Mouse (Mus musculus): ENCODE measurements around the gene Gm12185. TPM values are rescaled to one million over a fixed set of nuclear protein-coding genes. Genes with fewer than 3 reads are reported as not detected.
"Not testable (repeated sequence)": the region's sequence is repeated elsewhere in the genome, so short reads cannot be mapped to it uniquely, and the experiment has no call there.

Gene Gm12185
- polyA plus RNA-seq, 1 experiment from 2014 or later: not detected

DNA sequence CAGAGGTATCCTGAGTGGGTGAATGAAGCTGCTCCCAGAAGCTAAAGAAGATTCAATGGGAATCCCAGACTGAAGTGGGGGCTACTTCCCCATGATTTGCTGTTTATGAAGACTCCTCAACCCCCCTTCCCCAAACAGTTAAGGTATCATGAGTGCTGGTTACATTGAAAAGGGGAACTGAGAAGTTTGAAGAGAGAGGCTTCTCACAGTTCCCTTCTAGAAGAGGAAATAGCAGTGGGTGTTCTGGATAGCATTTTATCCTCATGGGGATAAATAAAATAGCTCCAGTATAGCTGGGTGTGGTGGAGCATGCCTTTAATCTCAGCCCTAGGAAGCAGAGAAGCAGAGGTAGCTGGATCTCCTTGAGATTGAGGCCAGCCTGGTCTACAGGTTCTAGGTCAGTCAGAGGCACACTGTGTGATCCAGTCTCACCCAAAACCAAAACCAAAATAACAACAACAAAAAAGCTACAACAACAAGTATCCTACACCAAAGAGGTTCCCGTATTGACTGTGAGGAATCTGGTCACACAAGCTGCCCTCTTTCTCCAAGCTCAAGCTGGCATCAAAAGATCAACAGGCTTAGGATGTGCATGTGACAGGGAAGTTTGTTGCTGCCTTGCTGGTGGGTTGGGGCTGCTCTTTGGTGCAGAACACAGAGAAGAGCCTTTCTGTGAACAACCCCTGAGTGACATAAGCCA, 13.6 kb downstream of the Gm12185 start, which contains the start of gene Olfr56:
TSS of gene Olfr56 (plus strand) at position 650 of the 700 bp plus-strand sequence.
- not testable (repeated sequence) for H3K9me3 ChIP-seq, H3K4me2 ChIP-seq
- WGBS: no CpG with 5 or more reads among the region's 1 CpGs

GRCm38 (mm10) chr11:48974686-48975085, 17.3 kb downstream of the Gm12185 start:
- not testable (repeated sequence) for H3K36me3 ChIP-seq; H3K4me1 ChIP-seq (replicated peaks); H3K27me3 ChIP-seq; ATAC-seq (ENCODE audit: insufficient number of reproducible peaks, insufficient read depth, low FRiP score, low TSS enrichment, low read depth); H3K4me2 ChIP-seq; H3K27ac ChIP-seq; H3K9ac ChIP-seq (replicated peaks); H3K9me3 ChIP-seq; H3K4me3 ChIP-seq (replicated peaks)
- whole genome bisulfite sequencing: no CpG with 5 or more reads among the region's 1 CpGs

More for the DNA sequence above, 13.6 kb downstream of the Gm12185 start, which contains the start of gene Olfr56:
- not testable (repeated sequence) for H3K4me3 ChIP-seq (replicated peaks); ATAC-seq (ENCODE audit: insufficient number of reproducible peaks, insufficient read depth, low FRiP score, low TSS enrichment, low read depth); H3K27ac ChIP-seq; H3K9ac ChIP-seq (replicated peaks); H3K4me1 ChIP-seq (replicated peaks); H3K27me3 ChIP-seq; H3K36me3 ChIP-seq

DNA sequence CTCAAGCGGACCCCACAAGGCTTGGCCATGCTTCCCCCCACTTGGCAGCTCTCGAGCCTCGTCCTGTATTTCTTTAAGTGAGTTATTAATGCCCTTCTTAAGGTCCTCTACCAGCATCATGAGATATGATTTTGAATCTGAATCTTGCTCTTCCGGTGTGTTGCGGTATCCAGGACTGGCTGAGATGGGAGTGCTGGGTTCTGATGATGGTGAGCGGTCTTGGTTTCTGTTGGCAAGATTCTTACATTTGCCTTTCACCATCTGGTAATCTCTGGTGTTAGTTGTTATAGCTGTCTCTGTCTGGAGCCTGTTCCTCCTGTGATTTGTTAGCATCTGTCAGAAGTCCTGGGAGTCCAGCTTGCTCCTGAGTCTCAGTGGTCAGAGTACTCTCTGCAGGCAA, 45.9 kb downstream of the Gm12185 start, which contains the start of gene Psme2b:
TSS of gene Psme2b (minus strand) at position 101 of the 400 bp plus-strand sequence.
- not testable (repeated sequence) for ATAC-seq (ENCODE audit: insufficient number of reproducible peaks, insufficient read depth, low FRiP score, low TSS enrichment, low read depth); H3K4me1 ChIP-seq (replicated peaks); H3K27ac ChIP-seq; H3K4me2 ChIP-seq; H3K36me3 ChIP-seq; H3K9ac ChIP-seq (replicated peaks); H3K27me3 ChIP-seq; H3K4me3 ChIP-seq (replicated peaks); H3K9me3 ChIP-seq
- WGBS: 94% methylated on average over 6 of the region's 6 CpGs

DNA sequence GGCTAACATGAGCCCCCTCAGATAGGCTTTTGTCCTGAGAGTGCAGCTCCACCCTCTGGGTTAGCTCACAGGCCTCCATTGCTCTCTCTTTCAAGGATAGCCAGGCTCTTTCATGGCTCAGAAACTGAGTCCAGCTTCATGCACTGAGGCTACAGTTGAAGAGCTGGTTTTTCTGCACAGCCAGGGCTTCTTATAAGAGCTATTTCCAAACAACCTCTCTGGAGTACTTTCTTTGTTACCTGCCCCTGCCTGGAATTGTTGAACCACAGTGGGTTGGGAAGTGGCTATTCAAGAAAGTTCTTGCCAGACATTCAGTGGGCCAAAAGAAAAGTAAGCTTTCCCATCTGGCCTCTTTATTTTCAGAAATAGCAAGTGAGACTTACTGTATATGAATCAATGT, 52.7 kb downstream of the Gm12185 start:
- H3K27ac ChIP-seq; H3K4me2 ChIP-seq; H3K27me3 ChIP-seq; H3K4me1 ChIP-seq (replicated peaks); ATAC-seq (ENCODE audit: insufficient number of reproducible peaks, insufficient read depth, low FRiP score, low TSS enrichment, low read depth); H3K36me3 ChIP-seq; H3K9ac ChIP-seq (replicated peaks); H3K9me3 ChIP-seq; H3K4me3 ChIP-seq (replicated peaks): not testable (repeated sequence)

DNA sequence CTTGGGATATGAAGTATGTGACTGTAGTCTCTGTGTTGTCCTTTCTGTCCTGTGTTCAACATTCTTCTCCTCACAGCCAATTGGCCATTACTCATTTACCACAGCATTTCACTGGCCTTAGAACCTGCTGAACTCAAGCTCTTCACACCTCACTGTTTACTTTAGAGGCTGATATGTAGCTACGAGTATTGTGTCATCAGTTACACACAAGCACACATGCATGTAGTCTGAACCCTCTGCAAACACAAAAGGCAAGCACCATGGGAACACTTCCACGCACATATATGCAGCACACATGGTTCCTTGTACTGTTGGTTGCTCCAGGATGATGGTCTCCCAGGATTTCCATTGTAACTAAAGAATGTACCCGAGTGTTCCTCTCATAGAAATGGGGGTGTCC, 56.7 kb downstream of the Gm12185 start:
- not testable (repeated sequence) for H3K4me2 ChIP-seq; H3K4me1 ChIP-seq (replicated peaks); ATAC-seq (ENCODE audit: insufficient number of reproducible peaks, insufficient read depth, low FRiP score, low TSS enrichment, low read depth); H3K36me3 ChIP-seq; H3K4me3 ChIP-seq (replicated peaks); H3K27me3 ChIP-seq; H3K27ac ChIP-seq; H3K9ac ChIP-seq (replicated peaks); H3K9me3 ChIP-seq
- no CpG with 5 or more reads among the region's 3 CpGs for WGBS

DNA sequence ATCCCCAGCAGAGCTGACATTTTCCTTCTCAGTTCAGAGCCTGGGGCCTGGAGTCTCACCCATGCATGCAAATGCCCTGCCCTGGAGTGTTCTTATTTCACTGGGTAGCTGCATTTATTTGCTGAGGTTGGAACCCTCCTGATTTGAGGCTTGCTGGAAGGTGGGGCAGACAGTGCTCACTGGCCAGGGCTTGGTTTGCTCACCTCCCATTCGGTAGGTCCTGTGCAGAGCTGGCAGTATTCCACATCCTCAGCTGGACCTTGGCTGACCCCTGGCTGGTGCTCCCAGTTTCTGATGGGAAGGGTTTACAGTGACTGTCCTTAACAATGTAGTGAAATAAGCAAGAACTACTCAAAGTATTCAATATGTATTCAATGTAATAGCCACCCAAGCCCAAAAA, 58.1 kb downstream of the Gm12185 start:
- H3K36me3 ChIP-seq; ATAC-seq (ENCODE audit: insufficient number of reproducible peaks, insufficient read depth, low FRiP score, low TSS enrichment, low read depth); H3K4me3 ChIP-seq (replicated peaks); H3K27me3 ChIP-seq; H3K9me3 ChIP-seq; H3K4me1 ChIP-seq (replicated peaks); H3K4me2 ChIP-seq; H3K9ac ChIP-seq (replicated peaks); H3K27ac ChIP-seq: not testable (repeated sequence)
- WGBS: 80% methylated on average over 1 of the region's 1 CpGs

- not testable (repeated sequence) for ATAC-seq (ENCODE audit: insufficient number of reproducible peaks, insufficient read depth, low FRiP score, low TSS enrichment, low read depth); H3K9ac ChIP-seq (replicated peaks); H3K4me1 ChIP-seq (replicated peaks); H3K4me2 ChIP-seq; H3K27ac ChIP-seq; H3K9me3 ChIP-seq; H3K4me3 ChIP-seq (replicated peaks); H3K36me3 ChIP-seq; H3K27me3 ChIP-seq
- WGBS: 85% methylated on average over 1 of the region's 1 CpGs
Measured at GRCm38 (mm10) chr11:48933422-48933821, 58.6 kb downstream of the Gm12185 start.

DNA sequence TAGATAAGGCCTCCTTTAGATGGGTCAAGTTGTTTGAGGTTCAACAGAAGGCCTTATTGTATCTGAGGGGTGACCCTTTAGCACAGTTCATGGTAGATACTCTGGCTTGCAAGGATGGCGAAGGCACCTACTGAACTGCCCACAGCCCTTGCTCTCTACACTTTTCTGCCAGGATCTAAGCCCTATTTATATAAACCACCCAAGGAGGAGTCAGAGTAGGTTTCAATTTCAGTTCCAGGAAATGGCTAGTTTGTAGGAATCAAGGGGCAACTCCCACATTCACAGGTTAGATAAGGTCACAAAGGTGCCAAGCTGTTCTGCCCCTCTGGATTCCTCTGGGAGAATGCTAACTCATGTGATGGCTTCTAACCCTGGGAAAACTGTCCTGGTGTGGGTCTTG, 64.0 kb downstream of the Gm12185 start:
- H3K36me3 ChIP-seq; H3K27me3 ChIP-seq; H3K4me3 ChIP-seq (replicated peaks); H3K9me3 ChIP-seq; ATAC-seq (ENCODE audit: insufficient number of reproducible peaks, insufficient read depth, low FRiP score, low TSS enrichment, low read depth); H3K4me1 ChIP-seq (replicated peaks); H3K4me2 ChIP-seq; H3K9ac ChIP-seq (replicated peaks); H3K27ac ChIP-seq: not testable (repeated sequence)
- WGBS: 91% methylated on average over 1 of the region's 1 CpGs

DNA sequence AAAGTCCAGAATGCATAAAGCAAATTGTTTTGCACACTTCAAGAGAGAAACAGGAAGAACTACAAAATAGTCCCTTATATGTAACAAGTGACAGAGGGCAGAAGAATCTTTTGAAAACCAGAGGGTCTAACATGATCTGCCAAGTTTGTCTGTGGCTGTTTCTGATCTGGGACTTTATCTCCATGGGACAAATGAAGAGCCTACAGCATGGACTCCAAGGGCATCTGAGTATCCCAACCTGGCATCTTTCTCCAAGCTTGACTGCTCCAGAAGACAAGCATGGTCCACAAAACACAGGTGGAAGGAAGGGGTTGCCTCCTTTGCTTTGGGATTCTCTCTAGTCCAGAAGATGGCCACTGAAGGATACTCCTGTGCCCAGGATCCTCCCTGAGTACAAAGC, 65.6 kb downstream of the Gm12185 start:
- H3K27ac ChIP-seq; H3K36me3 ChIP-seq; H3K4me2 ChIP-seq; H3K4me3 ChIP-seq (replicated peaks); H3K27me3 ChIP-seq; ATAC-seq (ENCODE audit: insufficient number of reproducible peaks, insufficient read depth, low FRiP score, low TSS enrichment, low read depth); H3K9me3 ChIP-seq; H3K9ac ChIP-seq (replicated peaks); H3K4me1 ChIP-seq (replicated peaks): not testable (repeated sequence)

DNA sequence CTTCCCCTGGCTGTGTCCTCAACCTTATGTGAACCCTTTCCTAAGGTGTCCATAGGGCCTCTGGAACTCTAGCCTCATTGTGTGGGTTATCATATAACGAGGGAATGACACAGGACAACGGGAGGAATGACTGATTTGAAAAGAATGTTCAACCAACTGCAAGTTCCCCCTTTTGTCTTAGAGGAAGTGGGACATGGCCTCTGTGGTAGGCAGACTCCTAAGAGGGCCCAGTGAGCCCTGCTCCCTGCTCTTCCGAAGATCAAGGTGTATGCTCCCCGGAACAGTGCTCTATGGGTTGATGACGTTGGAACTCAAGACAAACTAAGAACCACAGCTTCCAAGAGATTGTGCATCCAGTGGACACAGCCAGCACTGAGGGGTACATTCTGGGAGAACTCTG, 68.2 kb downstream of the Gm12185 start:
- 85% methylated on average over 5 of the region's 5 CpGs for WGBS
- ATAC-seq (ENCODE audit: insufficient number of reproducible peaks, insufficient read depth, low FRiP score, low TSS enrichment, low read depth); H3K4me2 ChIP-seq: not testable (repeated sequence)

DNA sequence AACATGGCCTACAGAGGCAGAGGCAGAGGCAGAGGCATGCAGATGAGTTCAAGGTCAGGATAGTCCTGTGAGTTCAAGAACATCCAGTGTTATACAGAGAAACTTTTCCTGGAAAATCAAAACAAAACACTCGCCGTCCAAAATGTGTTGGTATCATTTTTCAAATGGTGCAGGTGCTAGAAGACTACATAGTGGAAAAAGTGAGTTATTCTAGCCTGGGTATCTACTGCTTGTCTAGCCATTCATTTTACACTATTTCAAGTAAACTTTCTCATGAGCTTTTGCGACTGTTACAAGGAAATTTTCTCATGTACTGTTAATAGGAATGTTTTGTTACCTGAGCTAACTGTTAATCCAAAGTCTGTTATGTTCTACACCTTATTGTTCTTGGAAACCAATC, 73.6 kb downstream of the Gm12185 start:
- Histone ChIP-seq H3K4me1 (replicated peaks) (no peaks in the 10 kb centered on the region), H3K27ac (no peak overlapping the region), H3K36me3 (no peaks in the 10 kb centered on the region), H3K9ac (replicated peaks) (no peak overlapping the region), H3K27me3 (no peaks in the 10 kb centered on the region), H3K4me2 (no peak overlapping the region), H3K4me3 (replicated peaks) (no peak overlapping the region), H3K9me3 (no peaks in the 10 kb centered on the region)
- 87% methylated on average over 3 of the region's 3 CpGs for WGBS
- ATAC-seq (ENCODE audit: insufficient number of reproducible peaks, insufficient read depth, low FRiP score, low TSS enrichment, low read depth): no peak

More for the DNA sequence above, 68.2 kb downstream of the Gm12185 start:
- not testable (repeated sequence) for H3K4me1 ChIP-seq (replicated peaks); H3K9ac ChIP-seq (replicated peaks); H3K27ac ChIP-seq; H3K36me3 ChIP-seq; H3K4me3 ChIP-seq (replicated peaks); H3K9me3 ChIP-seq; H3K27me3 ChIP-seq

- H3K4me1 ChIP-seq (replicated peaks): no peaks in the 10 kb centered on the region
- no peaks in the 10 kb centered on the region for H3K27me3 ChIP-seq
- H3K9me3 ChIP-seq: no peaks in the 10 kb centered on the region
- no peak overlapping the region for H3K4me2 ChIP-seq
- ATAC-seq (ENCODE audit: insufficient number of reproducible peaks, insufficient read depth, low FRiP score, low TSS enrichment, low read depth): no peak
- H3K4me3 ChIP-seq (replicated peaks): no peak overlapping the region
- WGBS: 87% methylated on average over 1 of the region's 1 CpGs
- H3K27ac ChIP-seq: no peak overlapping the region
- H3K9ac ChIP-seq (replicated peaks): no peak overlapping the region
- no peaks in the 10 kb centered on the region for H3K36me3 ChIP-seq
Measured at GRCm38 (mm10) chr11:48913611-48914010, 78.4 kb downstream of the Gm12185 start.

All from limb, embryonic 12.5 days (tissue).